Mouse (Mus musculus): ENCODE results near the gene Zfp37. TPM values are rescaled to one million over a fixed set of nuclear protein-coding genes. Genes with fewer than 3 reads are reported as not detected.
"Not testable (repeated sequence)": the region's sequence is repeated elsewhere in the genome, so short reads cannot be mapped to it uniquely, and the experiment has no call there.

The Zfp37 gene
- 3.4 and 4.1 TPM in 2 replicates for polyA plus RNA-seq (2014; fragmentation: Nextera tagmentation; extraction: Ambion mirVana)

DNA sequence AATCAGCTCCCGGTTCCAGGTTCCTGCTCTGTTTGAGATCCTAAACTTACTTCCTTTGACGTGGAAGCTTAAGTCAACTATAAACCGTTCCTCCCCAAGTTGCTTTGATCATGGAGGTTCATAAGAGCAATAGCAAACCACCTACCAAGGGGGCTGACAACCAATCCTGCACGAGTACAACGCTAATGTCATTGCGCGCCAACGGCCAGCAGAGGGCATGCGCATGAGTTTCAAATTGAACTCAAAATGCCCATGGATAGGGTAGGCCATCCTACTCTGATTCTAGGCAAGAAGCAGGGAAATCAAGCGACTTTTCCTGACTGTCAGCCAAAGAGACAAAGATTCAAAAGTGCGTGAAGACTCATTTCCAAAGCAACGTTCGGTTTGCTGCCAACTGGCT lies at the start of gene Zfp37:
Gene Zfp37, minus strand, starts transcription at position 279 of the 400 bp plus-strand sequence.
- Histone ChIP-seq H3K27ac (ENCODE audit: low read depth, low read length) (no peak within 1 kb of the TSS), H3K9me3 (ENCODE audit: control insufficient read depth, low read length) (no peaks in the 10 kb centered on the region), H3K4me2 (no peak within 1 kb of the TSS), H3K9ac (ENCODE audit: low read depth, low read length) (no peak within 1 kb of the TSS), H3K4me3 (ENCODE audit: low read depth, low read length) (no peak within 1 kb of the TSS), H3K36me3 (ENCODE audit: control insufficient read depth, insufficient read depth, low read length) (no peaks in the 10 kb centered on the region), H3K4me1 (replicated peaks; ENCODE audit: control insufficient read depth, insufficient read depth, low read length) (no peaks in the 10 kb centered on the region), H3K27me3 (replicated peaks; ENCODE audit: control insufficient read depth, insufficient read depth, low read length) (no peaks in the 10 kb centered on the region)
- 67% methylated on average over 13 of the region's 13 CpGs for WGBS
- no peak for DNase-seq (ENCODE audit: low spot score)
- ATAC-seq (replicated peaks; ENCODE audit: low FRiP score), result no peak

DNA sequence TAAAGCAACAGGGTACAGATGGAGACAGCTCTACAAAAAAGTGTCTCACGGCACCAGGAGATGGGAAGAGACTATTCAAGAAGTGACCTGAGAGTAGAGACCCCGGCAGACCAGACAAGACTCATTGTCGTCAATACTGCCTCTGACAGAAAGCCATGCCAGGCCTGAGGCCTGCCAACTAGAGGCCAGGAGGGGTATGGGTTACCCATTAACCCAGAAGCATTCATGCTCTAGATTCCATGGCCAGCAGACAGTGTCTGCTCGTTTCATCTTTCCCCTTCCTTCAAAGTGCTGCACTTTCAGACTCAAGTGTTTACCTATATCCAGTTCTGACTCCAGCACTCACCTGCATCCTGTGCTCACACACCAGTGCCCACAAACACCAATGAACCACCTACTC lies 47.2 kb upstream of the Zfp37 start:
- no peak overlapping the region for H3K4me3 ChIP-seq (ENCODE audit: low read depth, low read length)
- no peak for DNase-seq (ENCODE audit: low spot score)
- 77% methylated on average over 4 of the region's 4 CpGs for WGBS
- no peak overlapping the region for H3K27ac ChIP-seq (ENCODE audit: low read depth, low read length)
- no peaks in the 10 kb centered on the region for H3K27me3 ChIP-seq (replicated peaks; ENCODE audit: control insufficient read depth, insufficient read depth, low read length)
- 0 out of 2 replicates have a peak, but pooled peaks cover 2% of the 10 kb centered on the region for H3K4me1 ChIP-seq (replicated peaks; ENCODE audit: control insufficient read depth, insufficient read depth, low read length)
- no peak for ATAC-seq (replicated peaks; ENCODE audit: low FRiP score)
- no peak overlapping the region for H3K9ac ChIP-seq (ENCODE audit: low read depth, low read length)
- no peak overlapping the region for H3K4me2 ChIP-seq
- no peaks in the 10 kb centered on the region for H3K9me3 ChIP-seq (ENCODE audit: control insufficient read depth, low read length)
- no peaks in the 10 kb centered on the region for H3K36me3 ChIP-seq (ENCODE audit: control insufficient read depth, insufficient read depth, low read length)

DNA sequence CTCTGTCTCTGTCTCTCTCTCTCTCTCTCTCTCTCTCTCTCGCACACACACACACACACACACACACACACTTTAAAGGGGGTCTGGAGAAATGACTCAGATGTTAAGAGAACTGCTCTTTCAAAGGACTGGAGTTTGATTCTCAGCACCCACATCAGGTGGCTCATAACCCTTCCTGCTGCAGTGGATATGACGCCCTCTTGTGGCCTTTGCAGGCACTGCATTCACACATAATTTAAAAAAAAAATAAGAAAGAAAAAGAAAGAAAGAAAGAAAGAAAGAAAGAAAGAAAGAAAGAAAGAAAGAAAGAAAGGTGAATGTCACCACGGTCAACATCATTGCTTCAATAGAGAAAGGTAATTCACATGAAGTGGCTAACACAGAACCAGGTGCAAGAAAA lies 46.4 kb upstream of the Zfp37 start:
- Histone ChIP-seq H3K9me3 (ENCODE audit: control insufficient read depth, low read length) (no peaks in the 10 kb centered on the region), H3K4me2 (no peak overlapping the region), H3K4me3 (ENCODE audit: low read depth, low read length) (no peak overlapping the region), H3K36me3 (ENCODE audit: control insufficient read depth, insufficient read depth, low read length) (no peaks in the 10 kb centered on the region), H3K4me1 (replicated peaks; ENCODE audit: control insufficient read depth, insufficient read depth, low read length) (0 out of 2 replicates have a peak, but pooled peaks cover 2% of the 10 kb centered on the region), H3K27me3 (replicated peaks; ENCODE audit: control insufficient read depth, insufficient read depth, low read length) (no peaks in the 10 kb centered on the region), H3K9ac (ENCODE audit: low read depth, low read length) (no peak overlapping the region), H3K27ac (ENCODE audit: low read depth, low read length) (no peak overlapping the region)
- ATAC-seq (replicated peaks; ENCODE audit: low FRiP score) (no peak), DNase-seq (ENCODE audit: low spot score) (no peak)
- WGBS, result 61% methylated on average over 3 of the region's 3 CpGs

DNA sequence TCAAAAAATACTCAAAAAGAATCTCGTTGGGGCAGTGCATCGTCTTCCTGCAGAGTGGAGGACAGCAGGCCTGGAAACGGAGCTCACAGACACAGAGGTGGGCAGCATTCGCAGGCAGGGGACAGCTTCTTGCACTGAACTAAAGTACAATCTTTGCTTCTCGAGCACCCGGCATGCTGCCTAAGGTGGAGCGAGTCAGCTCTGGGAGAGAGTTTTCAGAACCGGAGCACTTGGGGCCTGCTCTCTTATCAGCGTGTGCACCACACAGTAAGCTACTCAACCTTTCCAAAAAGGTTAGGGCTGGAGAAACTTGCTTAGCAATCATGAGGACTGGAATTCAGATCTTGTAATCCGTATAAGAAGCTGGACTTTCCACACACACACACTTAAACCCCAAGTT lies 45.8 kb upstream of the Zfp37 start:
- H3K9ac ChIP-seq (ENCODE audit: low read depth, low read length), result no peak overlapping the region
- H3K9me3 ChIP-seq (ENCODE audit: control insufficient read depth, low read length), result no peaks in the 10 kb centered on the region
- no peak overlapping the region for H3K4me2 ChIP-seq
- WGBS, result 74% methylated on average over 10 of the region's 10 CpGs
- H3K4me3 ChIP-seq (ENCODE audit: low read depth, low read length), result no peak overlapping the region
- no peaks in the 10 kb centered on the region for H3K36me3 ChIP-seq (ENCODE audit: control insufficient read depth, insufficient read depth, low read length)
- DNase-seq (ENCODE audit: low spot score) (no peak), ATAC-seq (replicated peaks; ENCODE audit: low FRiP score) (no peak)
- H3K27me3 ChIP-seq (replicated peaks; ENCODE audit: control insufficient read depth, insufficient read depth, low read length), result no peaks in the 10 kb centered on the region
- H3K4me1 ChIP-seq (replicated peaks; ENCODE audit: control insufficient read depth, insufficient read depth, low read length), result 0 out of 2 replicates have a peak, but pooled peaks cover 2% of the 10 kb centered on the region
- no peak overlapping the region for H3K27ac ChIP-seq (ENCODE audit: low read depth, low read length)

DNA sequence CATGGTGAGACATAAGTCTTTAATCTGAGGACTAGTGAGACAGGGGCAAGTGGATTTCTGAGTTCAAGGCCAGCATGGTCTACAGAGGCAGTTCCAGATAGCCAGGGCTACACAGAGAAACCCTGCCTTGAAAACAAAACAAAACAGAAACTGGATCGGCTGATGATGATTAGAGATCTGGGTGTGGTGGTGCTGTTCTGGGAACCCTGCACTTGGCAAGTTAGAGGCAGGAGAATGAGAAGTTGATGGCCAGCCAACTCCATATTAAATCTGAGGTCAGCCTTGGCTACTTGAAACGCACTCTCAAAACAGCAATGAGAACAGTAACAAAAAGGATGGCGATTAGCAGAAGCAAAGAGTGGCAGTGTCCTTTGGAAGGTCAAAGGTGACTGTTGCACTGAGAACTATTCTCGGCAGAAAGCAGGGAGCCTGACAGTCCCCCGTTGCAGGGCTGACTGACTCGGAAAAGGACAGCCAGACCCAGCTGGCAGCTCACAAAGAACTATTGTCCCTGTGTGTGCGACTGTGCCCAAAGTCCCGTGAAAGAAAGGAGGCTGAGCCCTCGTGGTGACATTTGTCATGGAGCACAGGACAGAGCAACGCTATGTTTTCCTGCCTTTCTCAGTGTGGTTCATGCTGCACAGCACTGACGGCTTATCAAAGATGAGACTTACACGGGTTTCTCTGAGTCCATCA lies 44.1 kb upstream of the Zfp37 start:
- H3K4me1 ChIP-seq (replicated peaks; ENCODE audit: control insufficient read depth, insufficient read depth, low read length), result 0 out of 2 replicates have a peak, but pooled peaks cover 2% of the 10 kb centered on the region
- H3K27ac ChIP-seq (ENCODE audit: low read depth, low read length), result no peak overlapping the region
- ATAC-seq (replicated peaks; ENCODE audit: low FRiP score), result no peak
- H3K27me3 ChIP-seq (replicated peaks; ENCODE audit: control insufficient read depth, insufficient read depth, low read length), result no peaks in the 10 kb centered on the region
- H3K36me3 ChIP-seq (ENCODE audit: control insufficient read depth, insufficient read depth, low read length), result no peaks in the 10 kb centered on the region
- no peak overlapping the region; the same call in 1 of the 2 replicates for H3K4me2 ChIP-seq
- H3K9me3 ChIP-seq (ENCODE audit: control insufficient read depth, low read length), result no peaks in the 10 kb centered on the region
- H3K4me3 ChIP-seq (ENCODE audit: low read depth, low read length), result no peak overlapping the region
- 54% methylated on average over 12 of the region's 12 CpGs for WGBS
- no peak for DNase-seq (ENCODE audit: low spot score)
- no peak overlapping the region for H3K9ac ChIP-seq (ENCODE audit: low read depth, low read length)

DNA sequence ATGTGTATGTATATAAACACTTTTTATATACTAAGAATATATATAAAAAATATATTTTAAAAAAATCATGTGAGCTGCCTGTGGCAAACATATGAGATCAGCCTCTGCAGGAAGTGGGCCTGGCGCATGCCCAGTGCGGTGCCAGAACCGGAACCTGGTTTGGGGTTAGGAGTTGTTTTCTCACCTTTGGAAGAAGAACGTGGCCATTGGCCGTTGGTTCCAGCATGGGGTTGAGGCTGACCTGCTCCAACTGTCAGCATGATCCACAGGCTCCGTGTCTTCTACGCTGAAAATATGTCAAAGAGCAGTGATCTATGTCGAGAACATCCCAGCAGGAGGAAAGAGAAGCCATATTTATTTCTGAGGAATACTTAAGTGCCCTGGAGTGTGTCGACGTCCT lies 43.1 kb upstream of the Zfp37 start:
- no peak overlapping the region for H3K27ac ChIP-seq (ENCODE audit: low read depth, low read length)
- no peak for DNase-seq (ENCODE audit: low spot score)
- no peaks in the 10 kb centered on the region for H3K36me3 ChIP-seq (ENCODE audit: control insufficient read depth, insufficient read depth, low read length)
- no peak for ATAC-seq (replicated peaks; ENCODE audit: low FRiP score)
- no peak overlapping the region for H3K4me3 ChIP-seq (ENCODE audit: low read depth, low read length)
- WGBS, result 90% methylated on average over 10 of the region's 10 CpGs
- H3K27me3 ChIP-seq (replicated peaks; ENCODE audit: control insufficient read depth, insufficient read depth, low read length), result no peaks in the 10 kb centered on the region
- no peak overlapping the region for H3K4me2 ChIP-seq
- no peak overlapping the region for H3K9ac ChIP-seq (ENCODE audit: low read depth, low read length)
- no peaks in the 10 kb centered on the region for H3K9me3 ChIP-seq (ENCODE audit: control insufficient read depth, low read length)
- H3K4me1 ChIP-seq (replicated peaks; ENCODE audit: control insufficient read depth, insufficient read depth, low read length), result 0 out of 2 replicates have a peak, but pooled peaks cover 2% of the 10 kb centered on the region

DNA sequence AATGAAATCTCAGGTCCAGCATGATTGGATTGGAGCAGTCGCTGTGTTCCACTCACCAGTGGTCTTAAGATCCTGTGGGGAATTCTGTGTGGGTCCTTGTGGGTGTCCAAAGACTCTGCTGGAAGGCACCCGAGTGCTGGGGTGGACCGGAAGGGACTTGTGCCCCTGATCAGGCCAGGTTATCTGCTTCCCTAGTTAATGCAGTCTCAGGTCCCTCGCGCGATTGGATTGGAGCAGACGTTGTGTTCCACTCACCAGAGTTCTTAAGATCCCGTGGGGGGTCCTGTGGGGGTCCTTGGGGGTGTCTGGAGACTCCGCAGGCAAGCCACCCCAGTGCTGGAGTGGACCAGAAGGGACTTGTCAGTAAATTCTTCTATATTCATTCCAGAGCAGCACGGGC lies 41.8 kb upstream of the Zfp37 start:
- Histone ChIP-seq H3K27ac (ENCODE audit: low read depth, low read length) (no peak overlapping the region), H3K36me3 (ENCODE audit: control insufficient read depth, insufficient read depth, low read length) (no peaks in the 10 kb centered on the region), H3K9me3 (ENCODE audit: control insufficient read depth, low read length) (no peaks in the 10 kb centered on the region), H3K4me1 (replicated peaks; ENCODE audit: control insufficient read depth, insufficient read depth, low read length) (0 out of 2 replicates have a peak, but pooled peaks cover 2% of the 10 kb centered on the region), H3K27me3 (replicated peaks; ENCODE audit: control insufficient read depth, insufficient read depth, low read length) (no peaks in the 10 kb centered on the region), H3K9ac (ENCODE audit: low read depth, low read length) (no peak overlapping the region), H3K4me2 (no peak overlapping the region), H3K4me3 (ENCODE audit: low read depth, low read length) (no peak overlapping the region)
- WGBS, result 81% methylated on average over 10 of the region's 10 CpGs
- DNase-seq (ENCODE audit: low spot score) (no peak), ATAC-seq (replicated peaks; ENCODE audit: low FRiP score) (no peak)

DNA sequence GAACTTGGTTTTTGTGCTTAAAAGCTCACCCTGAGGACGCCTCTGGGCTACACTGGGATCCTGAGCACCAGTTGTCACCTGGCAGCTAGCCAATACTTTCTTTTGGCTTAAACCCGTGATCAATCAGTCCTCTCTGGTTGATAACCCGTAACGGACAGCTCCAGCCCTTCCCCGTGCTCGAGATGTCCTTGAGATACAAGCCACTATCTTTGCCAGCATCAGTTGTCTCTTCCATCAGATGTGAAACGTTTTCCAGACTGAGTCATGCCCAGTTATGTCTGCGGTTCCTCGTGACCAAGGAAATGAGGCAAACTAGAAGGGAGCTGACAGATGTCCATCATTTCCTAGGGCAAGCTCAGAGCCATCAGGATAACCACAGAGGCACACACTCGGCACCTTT lies 36.3 kb upstream of the Zfp37 start:
- Histone ChIP-seq H3K9me3 (ENCODE audit: control insufficient read depth, low read length) (no peaks in the 10 kb centered on the region), H3K27ac (ENCODE audit: low read depth, low read length) (no peak overlapping the region), H3K4me3 (ENCODE audit: low read depth, low read length) (no peak overlapping the region), H3K36me3 (ENCODE audit: control insufficient read depth, insufficient read depth, low read length) (no peaks in the 10 kb centered on the region), H3K4me1 (replicated peaks; ENCODE audit: control insufficient read depth, insufficient read depth, low read length) (no peaks in the 10 kb centered on the region), H3K9ac (ENCODE audit: low read depth, low read length) (no peak overlapping the region), H3K4me2 (no peak overlapping the region), H3K27me3 (replicated peaks; ENCODE audit: control insufficient read depth, insufficient read depth, low read length) (no peaks in the 10 kb centered on the region)
- ATAC-seq (replicated peaks; ENCODE audit: low FRiP score) (no peak), DNase-seq (ENCODE audit: low spot score) (no peak)
- WGBS, result 65% methylated on average over 10 of the region's 10 CpGs

DNA sequence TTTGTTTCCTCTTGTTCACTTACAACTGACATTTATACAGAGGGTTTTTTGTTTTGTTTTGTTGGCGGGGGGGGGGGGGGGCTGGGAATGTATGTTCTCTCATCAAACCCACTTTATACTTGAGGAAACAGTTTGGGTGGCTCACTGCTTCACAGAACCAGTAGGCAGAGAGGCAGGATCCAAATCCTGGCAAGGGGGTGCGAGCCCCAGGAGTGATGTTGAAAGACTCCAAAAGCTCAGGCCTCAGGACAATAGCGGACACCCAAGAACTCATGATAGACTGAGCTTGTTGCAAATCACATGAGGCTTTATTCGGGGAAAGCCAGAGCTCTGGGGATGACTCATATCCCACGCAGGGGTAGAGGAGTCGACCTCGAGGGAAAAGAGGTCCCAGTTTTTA lies 35.2 kb upstream of the Zfp37 start:
- not testable (repeated sequence) for H3K27ac ChIP-seq (ENCODE audit: low read depth, low read length); H3K4me2 ChIP-seq; H3K4me1 ChIP-seq (replicated peaks; ENCODE audit: control insufficient read depth, insufficient read depth, low read length); H3K4me3 ChIP-seq (ENCODE audit: low read depth, low read length); H3K36me3 ChIP-seq (ENCODE audit: control insufficient read depth, insufficient read depth, low read length); DNase-seq (ENCODE audit: low spot score); H3K9me3 ChIP-seq (ENCODE audit: control insufficient read depth, low read length); H3K9ac ChIP-seq (ENCODE audit: low read depth, low read length); ATAC-seq (replicated peaks; ENCODE audit: low FRiP score); H3K27me3 ChIP-seq (replicated peaks; ENCODE audit: control insufficient read depth, insufficient read depth, low read length)
- 77% methylated on average over 7 of the region's 7 CpGs for WGBS
